Mouse (Mus musculus): ENCODE measurements at regions not wholly inside any gene's neighbourhood (a gene's known extent, or its start where the extent isn't known, plus 50 kb on each side); places are given as distances from the start of the nearest gene placed in this dataset.

GRCm38 (mm10) chr7:40273459-40274072 lies 624.6 kb upstream of the Vstm2b start:
- Histone ChIP-seq H3K4me1 (no peaks in the 10 kb centered on the region), H3K4me3 (no peak overlapping the region), H3K9ac (no peak overlapping the region), H3K9me3 (replicated peaks) (no peaks in the 10 kb centered on the region), H3K27me3 (no peaks in the 10 kb centered on the region), H3K27ac (no peak overlapping the region), H3K4me2 (no peak overlapping the region), H3K36me3 (ENCODE audit: poor library complexity, severe bottlenecking) (no peaks in the 10 kb centered on the region)
- ATAC-seq = peak; percentile 74
- 12% methylated on average over 2 of the region's 2 CpGs for WGBS

DNA sequence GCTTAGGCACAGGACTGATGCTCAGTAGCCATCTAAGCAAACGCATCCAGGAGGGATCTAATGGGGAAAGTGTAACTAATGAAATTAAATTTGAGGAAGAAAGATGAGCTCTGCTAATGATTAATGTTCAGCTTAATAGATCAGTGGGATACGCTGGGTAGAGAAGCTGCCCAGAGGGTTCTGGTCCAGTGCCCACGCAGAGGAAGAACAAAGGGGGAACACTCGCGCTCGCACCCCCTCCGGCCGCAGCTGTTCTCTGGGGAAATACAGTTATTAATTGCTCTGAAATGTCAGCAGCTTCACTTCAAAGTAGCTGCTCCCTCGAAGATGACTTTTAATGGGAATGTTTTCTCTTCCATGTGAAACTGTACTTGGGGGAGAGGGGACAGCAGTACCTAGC lies 623.0 kb upstream of the Vstm2b start:
- Histone ChIP-seq H3K27me3 (no peaks in the 10 kb centered on the region), H3K4me3 (no peak overlapping the region), H3K4me2 (no peak overlapping the region), H3K4me1 (no peaks in the 10 kb centered on the region), H3K36me3 (ENCODE audit: poor library complexity, severe bottlenecking) (no peaks in the 10 kb centered on the region), H3K9me3 (replicated peaks) (no peaks in the 10 kb centered on the region), H3K9ac (no peak overlapping the region), H3K27ac (no peak overlapping the region)
- no peak for ATAC-seq
- WGBS = 75% methylated on average over 9 of the region's 9 CpGs

- Histone ChIP-seq H3K27ac (no peak overlapping the region), H3K36me3 (ENCODE audit: poor library complexity, severe bottlenecking) (no peaks in the 10 kb centered on the region), H3K4me2 (no peak overlapping the region), H3K4me3 (no peak overlapping the region), H3K27me3 (no peaks in the 10 kb centered on the region), H3K9me3 (replicated peaks) (no peaks in the 10 kb centered on the region), H3K9ac (no peak overlapping the region), H3K4me1 (no peaks in the 10 kb centered on the region)
- peak; percentile 39; the same call in 1 of the 2 replicates for ATAC-seq
- WGBS = 15% methylated on average over 4 of the region's 4 CpGs
Measured at GRCm38 (mm10) chr7:40275658-40276057, 622.5 kb upstream of the Vstm2b start.

DNA sequence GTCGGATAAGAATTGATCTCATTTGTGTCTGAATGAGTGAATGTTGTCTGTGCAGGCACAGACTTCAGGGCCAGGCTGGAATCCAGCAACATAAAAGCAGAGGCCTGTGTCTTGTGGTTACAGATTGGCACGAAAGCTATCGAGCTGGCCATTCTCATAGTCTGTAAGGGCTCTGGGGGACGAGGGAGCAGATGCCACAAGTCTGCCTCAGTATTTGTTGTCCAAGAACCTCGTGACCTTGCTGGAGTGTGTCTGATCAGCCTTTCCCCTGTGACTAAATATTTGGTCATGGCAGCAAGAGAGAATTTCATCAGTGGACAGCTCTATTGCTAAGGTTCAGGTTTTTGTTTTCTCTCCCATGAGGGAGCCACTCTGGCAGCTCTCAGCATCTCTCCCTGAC lies 622.0 kb upstream of the Vstm2b start:
- Histone ChIP-seq H3K27ac (no peak overlapping the region), H3K9ac (no peak overlapping the region), H3K4me1 (no peaks in the 10 kb centered on the region), H3K4me2 (no peak overlapping the region), H3K4me3 (no peak overlapping the region), H3K36me3 (ENCODE audit: poor library complexity, severe bottlenecking) (no peaks in the 10 kb centered on the region), H3K27me3 (no peaks in the 10 kb centered on the region), H3K9me3 (replicated peaks) (no peaks in the 10 kb centered on the region)
- 31% methylated on average over 5 of the region's 5 CpGs for WGBS
- no peak for ATAC-seq

GRCm38 (mm10) chr7:40290166-40290565 lies 608.0 kb upstream of the Vstm2b start:
- Histone ChIP-seq H3K9ac (no peak overlapping the region), H3K27ac (no peak overlapping the region), H3K4me1 (no peaks in the 10 kb centered on the region), H3K36me3 (ENCODE audit: poor library complexity, severe bottlenecking) (no peaks in the 10 kb centered on the region), H3K9me3 (replicated peaks) (no peaks in the 10 kb centered on the region), H3K27me3 (no peaks in the 10 kb centered on the region), H3K4me3 (no peak overlapping the region), H3K4me2 (no peak overlapping the region)
- WGBS = 94% methylated on average over 3 of the region's 3 CpGs
- no peak for ATAC-seq

DNA sequence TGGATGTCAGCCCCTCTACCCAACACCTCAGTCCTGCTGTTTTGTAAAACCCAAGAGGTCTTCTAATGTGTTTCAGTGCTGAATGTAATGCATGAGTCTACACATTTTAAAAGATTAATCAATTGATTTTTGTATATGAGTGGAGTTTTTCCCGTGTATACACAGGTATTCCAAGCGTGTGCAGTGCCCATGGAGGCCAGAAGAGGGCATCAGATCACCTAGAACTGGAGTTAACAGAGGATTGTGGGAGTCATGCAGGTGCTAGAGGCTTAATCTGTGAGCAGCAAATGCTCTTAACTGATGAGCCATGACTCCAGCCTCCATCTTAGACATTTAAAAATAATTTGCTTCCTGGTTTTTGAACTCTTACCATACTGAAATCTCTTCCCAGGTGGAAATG lies 587.6 kb upstream of the Vstm2b start:
- no peak overlapping the region for H3K4me3 ChIP-seq
- 14% methylated on average over 2 of the region's 2 CpGs for WGBS

GRCm38 (mm10) chr7:40321171-40321570 lies 577.0 kb upstream of the Vstm2b start:
- 86% methylated on average over 1 of the region's 1 CpGs for WGBS
- H3K4me3 ChIP-seq = no peak overlapping the region
- no peaks in the 10 kb centered on the region for H3K27me3 ChIP-seq
- H3K4me2 ChIP-seq = no peak overlapping the region
- H3K36me3 ChIP-seq (ENCODE audit: poor library complexity, severe bottlenecking) = no peaks in the 10 kb centered on the region
- ATAC-seq = no peak
- H3K9me3 ChIP-seq (replicated peaks) = no peaks in the 10 kb centered on the region
- no peak overlapping the region for H3K27ac ChIP-seq
- H3K9ac ChIP-seq = no peak overlapping the region
- no peaks in the 10 kb centered on the region for H3K4me1 ChIP-seq

More for the DNA sequence above, 587.6 kb upstream of the Vstm2b start:
- Histone ChIP-seq H3K36me3 (ENCODE audit: poor library complexity, severe bottlenecking) (no peaks in the 10 kb centered on the region), H3K27ac (no peak overlapping the region), H3K9me3 (replicated peaks) (0 out of 2 replicates have a peak, but pooled peaks cover 4% of the 10 kb centered on the region), H3K27me3 (no peaks in the 10 kb centered on the region), H3K4me2 (no peak overlapping the region), H3K9ac (no peak overlapping the region), H3K4me1 (no peaks in the 10 kb centered on the region)
- ATAC-seq = no peak

DNA sequence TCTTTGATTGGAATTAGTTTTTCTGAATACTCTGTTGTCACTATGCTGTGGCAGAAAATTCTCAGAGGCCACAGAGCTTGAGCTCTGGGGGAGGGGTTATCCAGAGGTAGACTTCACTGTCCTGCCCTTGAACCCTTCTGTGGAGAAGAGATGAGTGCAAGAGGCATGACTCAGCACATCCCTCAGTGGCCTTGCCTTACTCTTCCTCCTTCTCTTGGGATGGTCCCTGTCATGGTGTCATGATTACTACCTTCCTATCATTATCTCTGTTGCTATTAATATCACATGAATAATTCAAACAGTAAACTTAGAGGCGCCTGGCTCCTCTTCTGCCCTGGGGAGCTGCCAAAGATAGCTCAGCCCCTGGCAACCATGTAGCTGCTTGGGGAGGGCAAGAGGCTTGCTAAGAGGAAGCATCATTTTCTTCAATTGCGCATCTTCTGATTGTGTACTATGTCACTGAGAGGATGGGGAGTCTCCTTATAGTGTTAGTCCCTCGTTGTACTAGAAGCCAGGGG lies 572.9 kb upstream of the Vstm2b start:
- H3K9ac ChIP-seq = no peak overlapping the region
- H3K27ac ChIP-seq = no peak overlapping the region
- no peak overlapping the region for H3K4me3 ChIP-seq
- ATAC-seq = no peak
- 72% methylated on average over 3 of the region's 3 CpGs for WGBS
- H3K27me3 ChIP-seq = no peaks in the 10 kb centered on the region
- no peak overlapping the region for H3K4me2 ChIP-seq
- no peaks in the 10 kb centered on the region for H3K36me3 ChIP-seq (ENCODE audit: poor library complexity, severe bottlenecking)
- no peaks in the 10 kb centered on the region for H3K4me1 ChIP-seq
- no peaks in the 10 kb centered on the region for H3K9me3 ChIP-seq (replicated peaks)

- no peak overlapping the region for H3K4me3 ChIP-seq
- no peaks in the 10 kb centered on the region for H3K4me1 ChIP-seq
- no peak overlapping the region for H3K27ac ChIP-seq
- H3K4me2 ChIP-seq = no peak overlapping the region
- ATAC-seq = peak; percentile 51; the same call in 1 of the 2 replicates
- 55% methylated on average over 4 of the region's 4 CpGs for WGBS
- H3K9me3 ChIP-seq (replicated peaks) = no peaks in the 10 kb centered on the region
- no peaks in the 10 kb centered on the region for H3K36me3 ChIP-seq (ENCODE audit: poor library complexity, severe bottlenecking)
- H3K27me3 ChIP-seq = no peaks in the 10 kb centered on the region
- no peak overlapping the region for H3K9ac ChIP-seq
Measured at GRCm38 (mm10) chr7:40332455-40332854, 565.7 kb upstream of the Vstm2b start.

DNA sequence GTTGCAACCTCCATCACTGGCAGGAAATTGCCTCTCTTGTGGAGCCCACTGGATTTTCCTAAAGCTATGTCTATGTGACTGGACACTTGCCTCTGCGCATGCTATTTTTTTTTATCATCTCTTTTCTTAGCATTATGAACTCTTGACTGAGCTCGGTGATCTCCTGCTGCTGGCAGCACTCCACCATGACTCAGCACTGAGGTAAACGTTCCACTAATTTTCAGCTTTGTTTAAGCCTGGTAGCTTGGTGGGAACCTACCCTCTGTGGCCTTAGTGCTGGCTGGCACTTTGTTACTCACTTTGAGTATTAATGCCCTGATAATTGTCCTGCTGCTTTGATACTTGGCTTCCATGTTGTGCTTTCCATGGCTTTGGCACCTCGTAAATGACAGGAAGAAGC lies 545.8 kb upstream of the Vstm2b start:
- Histone ChIP-seq H3K4me3 (no peak overlapping the region), H3K36me3 (ENCODE audit: poor library complexity, severe bottlenecking) (no peaks in the 10 kb centered on the region), H3K9me3 (replicated peaks) (no peaks in the 10 kb centered on the region), H3K9ac (no peak overlapping the region), H3K4me2 (no peak overlapping the region), H3K4me1 (no peaks in the 10 kb centered on the region), H3K27ac (no peak overlapping the region), H3K27me3 (no peaks in the 10 kb centered on the region)
- ATAC-seq = no peak
- WGBS = 56% methylated on average over 4 of the region's 4 CpGs

- 5% methylated on average over 2 of the region's 2 CpGs for WGBS
- no peak overlapping the region for H3K27ac ChIP-seq
- no peak overlapping the region for H3K4me3 ChIP-seq
- no peaks in the 10 kb centered on the region for H3K27me3 ChIP-seq
- H3K4me1 ChIP-seq = no peaks in the 10 kb centered on the region
- H3K4me2 ChIP-seq = no peak overlapping the region
- H3K36me3 ChIP-seq (ENCODE audit: poor library complexity, severe bottlenecking) = no peaks in the 10 kb centered on the region
- no peak for ATAC-seq
- H3K9me3 ChIP-seq (replicated peaks) = no peaks in the 10 kb centered on the region
- no peak overlapping the region for H3K9ac ChIP-seq
Measured at GRCm38 (mm10) chr7:40362719-40363118, 535.4 kb upstream of the Vstm2b start.

- peak; percentile 80; the same call in 1 of the 2 replicates for ATAC-seq
- no peaks in the 10 kb centered on the region for H3K36me3 ChIP-seq (ENCODE audit: poor library complexity, severe bottlenecking)
- no peaks in the 10 kb centered on the region for H3K27me3 ChIP-seq
- no peak overlapping the region for H3K9ac ChIP-seq
- H3K27ac ChIP-seq = no peak overlapping the region
- 65% methylated on average over 2 of the region's 2 CpGs for WGBS
- no peak overlapping the region for H3K4me3 ChIP-seq
- H3K9me3 ChIP-seq (replicated peaks) = no peaks in the 10 kb centered on the region
- H3K4me1 ChIP-seq = peaks cover under 1% of the 10 kb centered on the region; the same call in 1 of the 2 replicates
- H3K4me2 ChIP-seq = no peak overlapping the region
Measured at GRCm38 (mm10) chr7:40372713-40373112, 525.4 kb upstream of the Vstm2b start.

DNA sequence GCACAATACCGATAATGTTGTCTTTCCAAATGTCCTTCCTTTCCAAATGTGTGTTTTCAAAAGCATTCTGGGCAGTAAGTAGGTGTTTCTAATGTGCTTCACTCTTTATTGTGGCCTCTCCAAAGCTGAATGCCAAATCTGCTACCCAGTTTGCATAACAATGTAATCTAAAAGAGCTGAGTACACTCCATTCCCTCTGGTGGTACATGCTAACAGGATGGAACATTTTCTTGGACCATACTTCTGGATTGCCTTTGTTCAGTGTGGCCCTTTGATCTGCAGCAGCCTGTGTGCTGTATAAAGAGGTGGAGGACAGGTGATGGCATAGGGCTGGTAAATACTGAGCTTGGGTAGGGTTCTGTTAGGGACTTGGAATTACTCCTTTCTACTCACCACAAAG lies 520.3 kb upstream of the Vstm2b start:
- Histone ChIP-seq H3K27ac (no peak overlapping the region), H3K9ac (no peak overlapping the region), H3K4me3 (no peak overlapping the region), H3K36me3 (ENCODE audit: poor library complexity, severe bottlenecking) (no peaks in the 10 kb centered on the region), H3K4me2 (no peak overlapping the region), H3K9me3 (replicated peaks) (no peaks in the 10 kb centered on the region), H3K4me1 (peaks cover 4% of the 10 kb centered on the region; the same call in 1 of the 2 replicates), H3K27me3 (no peaks in the 10 kb centered on the region)
- 64% methylated on average over 1 of the region's 1 CpGs for WGBS
- ATAC-seq = no peak

Measured in forebrain, embryonic 13.5 days (tissue).